Mouse (Mus musculus) testis, adult 2 months (tissue): ENCODE results near the gene Ralgds.

Experiments
- CTCF ChIP-seq: fragments of 200-500 bp; IDR thresholded peaks from 2 replicates; pipeline ENCODE4 v1.5.1; 2012; ENCODE audit warnings: low read depth, mild to moderate bottlenecking, inconsistent platforms, low read length, moderate library complexity; ENCODE audit not compliant: control insufficient read depth, insufficient read depth, insufficient replicate concordance
- POLR2A ChIP-seq: fragments of 200-500 bp; IDR thresholded peaks from 2 replicates; pipeline ENCODE4 v1.6.1; 2012; ENCODE audit warnings: low read depth, mild to moderate bottlenecking, inconsistent platforms, low read length, moderate library complexity; ENCODE audit not compliant: control insufficient read depth

- TF ChIP-seq CTCF (no peak), POLR2A (no peak)
These were observed 85.0 kb downstream of the Ralgds start for GRCm38 (mm10) chr2:28597733-28598547.
